Mouse (Mus musculus) erythroblast, embryonic 14.5 days (primary cell): ENCODE results near the gene Zdhhc6.

Experiments
- GATA1 ChIP-seq: IDR thresholded peaks from 2 replicates; pipeline ENCODE4 v1.6.1; 2012; ENCODE audit warnings: low read length, inconsistent platforms, mixed read lengths
- TAL1 ChIP-seq: IDR thresholded peaks from 3 replicates; pipeline ENCODE4 v1.6.1; 2012; ENCODE audit warnings: low read length, inconsistent platforms, mixed read lengths

- TF ChIP-seq TAL1 (no peak), GATA1 (no peak)
These were observed 59.7 kb downstream of the Zdhhc6 start for GRCm38 (mm10) chr19:55256156-55256555.
